Mouse (Mus musculus) midbrain, embryonic 16.5 days (tissue): ENCODE results near the gene Tnfrsf25. TPM values are rescaled to one million over a fixed set of nuclear protein-coding genes. Genes with fewer than 3 reads are reported as not detected.

Experiments
- ATAC-seq: fragments of 200-750 bp; cut with Nextera tagmentation; 2 replicates; pipeline ENCODE4 v1.8.0; 2017; ENCODE audit warnings: moderate TSS enrichment
- H3K27ac ChIP-seq: fragments of 300-500 bp; sonication (generic); 2 replicates; pipeline ENCODE4 v1.5.1; 2014; ENCODE audit warnings: mild to moderate bottlenecking, low read length, mixed read lengths
- H3K27me3 ChIP-seq: fragments of 300-500 bp; sonication (generic); 2 replicates; pipeline ENCODE4 v1.6.1; 2014; ENCODE audit warnings: low read depth, low read length, mixed read lengths; ENCODE audit not compliant: control insufficient read depth, insufficient read depth
- H3K36me3 ChIP-seq: fragments of 300-500 bp; sonication (generic); 2 replicates; pipeline ENCODE4 v1.6.1; 2014; ENCODE audit warnings: mild to moderate bottlenecking, low read length, moderate library complexity, mixed read lengths; ENCODE audit not compliant: control insufficient read depth, insufficient read depth
- H3K4me1 ChIP-seq: fragments of 300-500 bp; sonication (generic); 2 replicates; pipeline ENCODE4 v1.6.1; 2014; ENCODE audit warnings: mild to moderate bottlenecking, low read length, mixed read lengths; ENCODE audit not compliant: control insufficient read depth, insufficient read depth
- H3K4me2 ChIP-seq: fragments of 300-500 bp; sonication (generic); 2 replicates; pipeline ENCODE4 v1.6.1; 2014; ENCODE audit warnings: mild to moderate bottlenecking, low read length, mixed read lengths
- H3K4me3 ChIP-seq: fragments of 300-500 bp; sonication (generic); 2 replicates; pipeline ENCODE4 v1.5.1; 2014; ENCODE audit warnings: low read depth, mild to moderate bottlenecking, low read length, moderate library complexity, mixed read lengths
- H3K9ac ChIP-seq: fragments of 300-500 bp; sonication (generic); 2 replicates; pipeline ENCODE4 v1.6.1; 2014; ENCODE audit warnings: low read depth, low read length, mixed read lengths
- H3K9me3 ChIP-seq: fragments of 300-500 bp; sonication (generic); replicated peaks from 2 replicates; pipeline ENCODE4 v1.6.1; 2014; ENCODE audit warnings: mild to moderate bottlenecking, low read length, mixed read lengths; ENCODE audit not compliant: control insufficient read depth, poor library complexity, severe bottlenecking
- WGBS: fragments of 180-500 bp; shearing (Covaris S2); extraction: QIAGEN DNeasy Blood & Tissue Kit; methylation state at CpG from one replicate; pipeline ENCODE4 v1.1.7; 2014; 5-methylcytosine and 5-hydroxymethylcytosine counted together
- polyA plus RNA-seq: library from polyadenylated mRNA; unstranded; fragments of >200 nt; fragmentation: Nextera tagmentation; extraction: Ambion mirVana; gene quantifications from 2 replicates; pipeline ENCODE4 v1.2.1, GENCODE M21; 2015

Gene Tnfrsf25
- polyA plus RNA-seq = 0.37 and 0.83 TPM in 2 replicates

DNA sequence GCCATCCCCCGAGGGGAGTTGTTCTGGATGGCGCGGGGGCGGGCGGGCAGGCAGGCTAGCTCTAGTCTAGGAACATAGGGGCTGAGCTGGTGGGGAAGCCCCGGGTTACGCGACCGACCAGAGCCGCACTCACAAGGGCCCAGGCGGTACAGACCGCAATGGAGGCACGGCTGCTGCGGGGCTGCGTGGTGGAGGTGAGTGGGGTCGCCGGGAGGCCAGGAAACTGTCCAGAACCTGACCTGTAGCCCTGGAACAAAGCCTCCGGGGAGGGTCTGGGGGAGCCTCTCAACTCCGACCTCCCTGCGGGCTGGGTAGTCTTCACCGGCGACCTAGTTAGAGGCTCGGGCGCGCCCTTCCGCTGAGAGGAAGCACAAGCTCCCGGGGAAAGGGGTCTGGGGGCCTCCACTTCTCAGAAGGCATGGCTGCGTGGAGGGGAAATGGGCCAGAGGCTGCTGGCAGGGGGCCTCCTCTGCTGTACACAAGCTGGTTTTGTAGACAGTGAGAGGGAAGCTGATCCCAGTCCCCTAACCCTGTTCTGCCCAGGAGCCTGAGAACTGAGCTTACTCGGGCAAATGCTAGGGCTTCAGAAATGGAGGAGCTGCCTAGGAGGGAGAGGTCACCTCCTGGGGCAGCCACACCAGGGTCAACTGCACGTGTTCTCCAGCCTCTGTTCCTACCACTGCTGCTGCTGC lies at the start of gene Tnfrsf25:
Gene Tnfrsf25 (plus strand): TSS at position 14 of the 692 bp plus-strand sequence.
- Histone ChIP-seq H3K9ac (peak within 1 kb of the TSS; percentile 32; the same call in 1 of the 2 replicates), H3K27ac (no peak within 1 kb of the TSS), H3K36me3 (peaks cover 12% of the 10 kb centered on the region), H3K27me3 (peaks cover 59% of the 10 kb centered on the region), H3K4me2 (no peak within 1 kb of the TSS), H3K9me3 (no peaks in the 10 kb centered on the region), H3K4me3 (no peak within 1 kb of the TSS), H3K4me1 (peaks cover 8% of the 10 kb centered on the region; the same call in 1 of the 2 replicates)
- 2% methylated on average over 29 of the region's 30 CpGs for WGBS
- no peak for ATAC-seq

DNA sequence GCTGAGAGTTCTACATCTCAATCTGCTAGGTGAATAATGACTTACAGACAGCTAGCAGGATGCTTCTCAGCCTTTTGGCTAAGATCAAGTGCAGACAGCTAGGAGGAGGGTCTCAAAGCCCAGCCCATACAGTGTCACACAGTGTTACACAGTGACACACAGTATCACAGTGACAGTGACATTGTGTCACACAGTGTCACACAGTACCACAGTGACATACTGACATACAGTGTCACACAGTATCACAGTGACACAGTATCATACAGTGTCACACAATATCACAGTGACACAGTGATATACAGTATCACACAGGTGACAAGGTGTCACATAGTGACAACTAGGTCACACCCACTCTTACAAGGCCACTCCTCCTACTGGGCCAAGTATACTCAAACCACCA lies 48.5 kb upstream of the Tnfrsf25 start:
- H3K4me1 ChIP-seq = 0 out of 2 replicates have a peak, but pooled peaks cover 3% of the 10 kb centered on the region
- H3K27me3 ChIP-seq = no peaks in the 10 kb centered on the region
- no peak overlapping the region for H3K9ac ChIP-seq
- H3K27ac ChIP-seq = no peak overlapping the region
- H3K4me2 ChIP-seq = no peak overlapping the region
- no peak overlapping the region for H3K4me3 ChIP-seq
- H3K9me3 ChIP-seq = no peaks in the 10 kb centered on the region
- H3K36me3 ChIP-seq = no peaks in the 10 kb centered on the region
- no peak for ATAC-seq

DNA sequence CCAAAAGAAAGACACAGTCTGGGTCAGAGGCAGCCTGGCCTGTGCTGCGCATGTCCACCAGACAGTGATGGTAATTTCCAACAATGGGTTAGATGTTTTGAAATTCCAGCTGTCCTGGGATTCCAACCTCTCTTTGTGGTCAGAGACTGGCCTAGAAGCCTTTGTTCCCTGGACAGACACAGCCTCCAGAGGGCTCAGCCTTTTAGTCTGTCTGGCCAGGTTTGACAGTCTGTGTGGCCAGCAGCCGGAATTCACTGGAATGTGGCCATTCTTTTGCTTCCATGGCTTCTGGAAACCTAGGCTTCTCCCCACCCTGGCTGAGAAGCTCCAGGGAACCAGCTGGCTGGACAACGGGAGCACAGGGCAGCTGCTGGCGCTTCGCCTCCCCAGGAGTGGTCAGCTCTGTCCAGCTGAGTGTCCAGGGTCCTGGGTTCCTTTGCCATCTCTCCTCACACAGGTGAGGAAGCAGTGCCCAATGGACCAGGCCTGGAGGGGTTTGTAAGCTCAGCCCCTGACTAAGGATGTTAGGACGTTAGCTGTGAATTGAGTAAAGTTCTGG lies 47.5 kb upstream of the Tnfrsf25 start:
- ATAC-seq = no peak
- Histone ChIP-seq H3K4me1 (0 out of 2 replicates have a peak, but pooled peaks cover 3% of the 10 kb centered on the region), H3K9me3 (no peaks in the 10 kb centered on the region), H3K4me2 (no peak overlapping the region), H3K27me3 (no peaks in the 10 kb centered on the region), H3K36me3 (no peaks in the 10 kb centered on the region), H3K4me3 (no peak overlapping the region), H3K27ac (no peak overlapping the region), H3K9ac (no peak overlapping the region)
- WGBS = 70% methylated on average over 6 of the region's 6 CpGs

DNA sequence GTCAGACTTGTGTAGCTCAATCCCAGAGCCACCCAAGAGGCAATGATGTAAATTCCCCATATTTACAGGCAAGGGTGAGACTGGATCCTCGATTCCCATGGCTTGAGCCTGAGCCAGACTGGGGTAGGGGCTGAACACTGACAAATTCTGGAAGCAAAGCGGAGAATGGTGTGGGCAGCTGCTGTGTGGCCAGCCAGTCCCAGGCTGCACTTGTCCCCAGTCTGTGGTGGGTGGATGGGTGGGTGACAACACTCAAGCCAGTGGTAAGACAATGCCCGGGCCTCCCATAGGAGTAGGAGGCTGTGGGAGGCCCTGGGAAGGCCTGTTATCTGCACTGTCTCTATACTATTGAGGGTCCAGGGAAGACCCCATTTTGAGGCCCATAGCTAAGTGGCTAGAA lies 46.5 kb upstream of the Tnfrsf25 start:
- H3K4me1 ChIP-seq = 0 out of 2 replicates have a peak, but pooled peaks cover 3% of the 10 kb centered on the region
- H3K9ac ChIP-seq = no peak overlapping the region
- no peak overlapping the region for H3K4me3 ChIP-seq
- no peaks in the 10 kb centered on the region for H3K9me3 ChIP-seq
- no peaks in the 10 kb centered on the region for H3K36me3 ChIP-seq
- WGBS = 82% methylated on average over 3 of the region's 3 CpGs
- no peak overlapping the region for H3K4me2 ChIP-seq
- H3K27ac ChIP-seq = no peak overlapping the region
- no peak for ATAC-seq
- H3K27me3 ChIP-seq = no peaks in the 10 kb centered on the region

DNA sequence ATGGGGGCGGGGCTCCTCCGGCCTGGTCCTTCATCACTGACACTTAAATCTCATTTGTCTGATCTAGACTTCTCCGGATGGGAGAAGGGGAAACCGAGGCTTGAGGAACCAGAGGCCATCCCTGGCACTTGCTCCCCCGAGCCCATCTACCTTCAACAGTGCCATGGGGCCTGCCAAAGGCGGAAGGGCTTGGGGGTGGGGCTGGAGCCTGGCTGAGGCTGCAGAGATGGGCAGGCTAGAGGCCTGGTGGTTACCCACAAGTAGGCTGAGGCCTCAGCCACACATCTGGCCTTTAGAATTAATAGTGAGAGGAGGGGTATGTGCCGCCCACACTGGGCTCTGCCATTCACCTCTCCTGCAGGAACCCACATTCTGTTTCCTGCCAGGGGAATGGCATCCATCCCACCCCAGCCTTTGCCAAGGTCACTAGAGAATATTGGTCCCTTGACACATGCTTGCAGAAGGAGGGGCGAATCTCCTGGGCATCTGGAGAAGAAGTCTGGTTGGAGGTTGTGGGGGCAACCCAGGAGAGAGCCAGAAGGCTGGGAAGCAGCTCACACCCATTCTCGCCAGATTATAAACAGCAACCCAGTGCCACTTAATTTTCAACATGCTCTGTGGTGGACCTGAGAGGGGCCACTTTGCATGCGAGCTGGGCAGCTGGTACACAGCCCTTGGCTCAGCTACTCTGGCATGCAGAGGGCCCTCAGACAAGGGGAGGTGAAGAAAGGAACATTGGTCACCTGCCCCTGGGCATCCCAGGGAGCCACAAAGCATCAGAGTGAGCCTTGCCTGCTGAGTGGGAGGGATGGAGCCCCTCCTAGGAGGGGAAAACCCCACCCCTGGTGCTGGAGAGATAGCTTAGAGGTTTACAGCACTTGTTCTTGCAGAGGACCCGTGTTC lies 45.0 kb upstream of the Tnfrsf25 start:
- H3K27ac ChIP-seq = no peak overlapping the region
- no peak for ATAC-seq
- H3K27me3 ChIP-seq = no peaks in the 10 kb centered on the region
- H3K4me3 ChIP-seq = no peak overlapping the region
- no peak overlapping the region for H3K4me2 ChIP-seq
- 0 out of 2 replicates have a peak, but pooled peaks cover 3% of the 10 kb centered on the region for H3K4me1 ChIP-seq
- no peaks in the 10 kb centered on the region for H3K9me3 ChIP-seq
- 80% methylated on average over 11 of the region's 11 CpGs for WGBS
- no peak overlapping the region for H3K9ac ChIP-seq
- H3K36me3 ChIP-seq = no peaks in the 10 kb centered on the region

DNA sequence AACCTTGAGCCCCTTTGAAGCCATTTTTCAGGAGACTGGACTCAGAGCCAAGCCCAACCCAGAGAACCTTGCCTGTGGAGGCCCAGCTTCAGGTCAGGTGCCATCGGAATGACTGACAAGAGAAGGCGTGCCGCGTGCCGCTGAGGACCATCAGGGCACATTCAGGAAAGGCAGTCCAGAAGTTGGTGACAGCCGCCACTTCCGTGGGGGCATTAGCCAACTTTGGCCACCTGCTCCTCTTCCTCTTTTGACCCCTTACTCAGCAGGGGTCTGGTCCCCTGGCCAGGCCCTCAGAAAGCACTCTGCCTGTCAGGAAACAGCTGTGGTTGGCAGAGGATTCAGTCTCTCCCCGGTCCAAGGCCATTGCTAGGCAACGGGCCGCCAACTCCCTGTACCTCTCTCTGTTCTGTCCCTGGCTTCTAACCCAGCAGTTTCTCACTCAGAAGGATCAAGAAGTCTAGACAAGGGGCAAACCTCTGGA lies 43.6 kb upstream of the Tnfrsf25 start, which contains the start of gene Plekhg5:
Gene Plekhg5 (plus strand): TSS at position 378 of the 481 bp plus-strand sequence.
- Histone ChIP-seq H3K27me3 (no peaks in the 10 kb centered on the region), H3K9ac (no peak within 1 kb of the TSS), H3K9me3 (no peaks in the 10 kb centered on the region), H3K4me1 (0 out of 2 replicates have a peak, but pooled peaks cover 3% of the 10 kb centered on the region), H3K36me3 (no peaks in the 10 kb centered on the region), H3K4me3 (no peak within 1 kb of the TSS), H3K27ac (no peak within 1 kb of the TSS), H3K4me2 (no peak within 1 kb of the TSS)
- no peak for ATAC-seq
- WGBS = 58% methylated on average over 10 of the region's 10 CpGs

DNA sequence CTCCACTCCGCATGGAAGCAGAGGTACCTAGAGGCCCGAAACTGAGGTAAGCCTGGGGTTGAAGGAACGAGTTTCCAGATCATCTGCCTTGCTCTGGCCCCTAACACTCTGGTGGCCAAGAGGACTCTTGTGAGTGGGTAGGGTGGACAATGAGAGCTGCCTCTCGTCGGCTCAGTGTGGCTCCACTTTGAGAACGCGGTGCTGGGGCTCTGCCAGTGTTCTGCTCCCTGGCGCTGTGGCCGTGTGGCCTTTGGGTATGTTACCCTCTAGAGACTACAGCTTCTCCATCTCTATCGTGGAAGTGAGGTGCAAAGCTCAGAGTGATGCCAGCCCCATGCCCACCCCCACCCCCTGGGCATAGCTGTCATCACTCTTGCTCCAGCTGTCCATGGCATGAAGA lies 43.1 kb upstream of the Tnfrsf25 start:
- Histone ChIP-seq H3K36me3 (no peaks in the 10 kb centered on the region), H3K27ac (no peak overlapping the region), H3K4me1 (0 out of 2 replicates have a peak, but pooled peaks cover 3% of the 10 kb centered on the region), H3K27me3 (no peaks in the 10 kb centered on the region), H3K9ac (no peak overlapping the region), H3K4me2 (no peak overlapping the region), H3K9me3 (no peaks in the 10 kb centered on the region), H3K4me3 (no peak overlapping the region)
- no peak for ATAC-seq
- 53% methylated on average over 10 of the region's 10 CpGs for WGBS

DNA sequence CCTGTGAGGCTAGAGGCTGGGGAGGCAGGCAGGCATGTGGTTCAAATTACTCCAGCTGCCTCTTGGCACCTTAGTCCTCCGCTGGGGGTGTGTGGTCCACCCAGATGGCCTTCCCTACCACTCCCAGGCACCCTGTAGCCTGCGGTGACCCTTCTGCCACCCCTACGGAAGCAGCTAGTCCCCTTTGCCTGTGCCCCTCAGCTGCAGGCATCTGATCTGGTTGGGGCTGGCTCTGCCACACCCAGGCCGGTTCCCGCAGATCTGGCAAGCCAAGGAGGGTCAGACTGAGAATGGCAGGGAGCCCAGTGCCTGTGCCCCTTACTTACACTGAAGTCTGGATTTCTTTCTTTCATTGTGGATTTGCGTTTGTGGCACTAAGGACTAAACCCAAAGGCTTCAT lies 42.0 kb upstream of the Tnfrsf25 start:
- WGBS = 86% methylated on average over 6 of the region's 6 CpGs
- Histone ChIP-seq H3K4me2 (no peak overlapping the region), H3K9ac (no peak overlapping the region), H3K27me3 (no peaks in the 10 kb centered on the region), H3K9me3 (no peaks in the 10 kb centered on the region), H3K4me3 (no peak overlapping the region), H3K4me1 (0 out of 2 replicates have a peak, but pooled peaks cover 3% of the 10 kb centered on the region), H3K27ac (no peak overlapping the region), H3K36me3 (no peaks in the 10 kb centered on the region)
- ATAC-seq = no peak
